Mouse (Mus musculus): Measurements from ENCODE around the gene 4930455H04Rik. TPM values are rescaled to one million over a fixed set of nuclear protein-coding genes. Genes with fewer than 3 reads are reported as not detected.

4930455H04Rik gene
- polyA plus RNA-seq (2015; fragmentation: Nextera tagmentation; extraction: Ambion mirVana), result not detected in 2 replicates

DNA sequence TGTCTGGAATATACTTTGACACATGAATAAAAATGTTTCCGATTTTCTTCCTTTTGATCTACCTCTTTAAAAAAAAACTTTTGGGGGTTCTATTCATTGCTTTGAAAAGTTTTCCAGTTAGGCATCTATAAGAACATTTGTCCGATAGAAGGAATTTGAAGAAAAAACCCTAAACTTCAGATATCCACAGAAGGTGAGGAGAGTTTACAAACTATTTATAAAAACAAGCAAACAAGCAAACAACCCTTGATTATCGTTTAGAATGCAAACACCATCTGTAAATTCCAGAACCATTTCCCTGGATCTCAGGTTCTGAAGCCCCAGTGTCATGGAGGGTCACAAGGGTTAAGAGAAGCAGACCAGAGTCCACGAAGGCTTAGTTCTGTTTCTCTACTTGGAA, at the start of gene 4930455H04Rik:
Gene 4930455H04Rik (plus strand): TSS at position 301 of the 400 bp plus-strand sequence.

DNA sequence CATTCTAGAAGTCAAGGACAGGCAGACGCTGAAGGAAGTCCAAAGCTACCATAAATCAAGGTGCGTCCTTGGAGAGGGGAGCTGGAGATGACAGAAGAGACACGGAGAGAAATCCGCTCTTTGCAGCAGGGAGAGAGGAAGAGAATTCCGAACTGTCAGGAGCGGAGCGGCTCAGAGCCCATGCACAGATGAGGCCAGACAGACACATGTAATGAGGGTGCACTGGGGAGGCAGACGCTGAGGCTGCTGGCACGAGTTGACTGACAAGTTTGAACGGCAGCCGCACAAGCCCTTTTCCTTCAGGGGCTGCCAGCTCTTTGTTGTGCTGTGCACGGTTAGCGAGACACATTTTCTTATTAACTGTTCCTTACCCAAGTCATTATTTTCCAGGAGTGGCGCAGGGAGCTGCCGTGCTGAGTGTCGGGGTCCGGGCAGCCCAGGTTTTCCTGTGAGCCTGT, 502 bp downstream of the 4930455H04Rik start, which contains the start of gene Palmd:
Gene Palmd (minus strand): TSS at position 448 of the 458 bp plus-strand sequence.

Other genes with a start within 250 kb of the 4930455H04Rik start
- 6.4 and 8.1 TPM in 2 replicates for gene Agl, start 160.1 kb upstream of the 4930455H04Rik start, polyA plus RNA-seq (2015; fragmentation: Nextera tagmentation; extraction: Ambion mirVana)
- 20.6 and 22.1 TPM in 2 replicates for gene Frrs1, start 108.8 kb upstream of the 4930455H04Rik start, polyA plus RNA-seq (2015; fragmentation: Nextera tagmentation; extraction: Ambion mirVana)
- gene Palmd, start 720 bp downstream of the 4930455H04Rik start, polyA plus RNA-seq (2015; fragmentation: Nextera tagmentation; extraction: Ambion mirVana), result 2.8 and 4.1 TPM in 2 replicates

Data from spleen, postnatal 0 days (tissue).